Mouse (Mus musculus) frontal cortex, postnatal 36 days (tissue): ENCODE data around the gene Chmp5.
"Not testable (repeated sequence)": the region's sequence is repeated elsewhere in the genome, so short reads cannot be mapped to it uniquely, and the experiment has no call there.

Experiments used
- DNase-seq, 2 experiments: peaks; one replicate each; pipeline ENCODE4 v3.0.0; 2022; ENCODE audit warnings: low spot score in 2 of 2

The Chmp5 gene

DNA sequence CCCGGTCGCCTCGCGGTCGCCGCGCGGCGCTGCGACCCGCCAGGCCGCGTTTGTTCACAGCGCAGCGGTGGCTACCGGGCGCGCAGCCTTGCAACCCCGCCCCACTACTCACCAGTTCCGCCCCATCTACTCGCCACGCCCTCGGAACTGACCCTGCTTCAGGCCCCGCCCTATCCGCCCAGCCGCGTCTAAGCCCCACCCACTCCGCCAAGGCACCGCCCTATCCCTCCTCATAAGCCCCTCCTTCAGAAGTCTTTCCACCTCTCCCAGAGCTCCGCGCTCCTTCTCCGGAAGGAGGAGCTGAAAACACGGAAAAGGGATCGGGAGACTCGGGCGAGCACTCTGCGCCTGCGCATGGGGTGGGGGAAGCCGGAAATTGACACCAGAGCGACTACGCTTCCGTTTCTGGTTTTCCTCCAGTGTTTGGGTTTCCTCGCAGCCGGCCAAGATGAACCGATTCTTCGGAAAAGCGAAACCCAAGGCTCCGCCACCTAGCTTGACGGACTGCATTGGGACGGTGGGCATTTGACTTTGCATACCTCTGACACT lies at the start of gene Chmp5, which contains the start of gene Bag1:
Gene Chmp5 (plus strand): TSS at position 248 of the 549 bp plus-strand sequence.
Gene Bag1 (minus strand): TSS at position 135 of the 549 bp plus-strand sequence.
- DNase-seq, result peak; percentile 98

DNA sequence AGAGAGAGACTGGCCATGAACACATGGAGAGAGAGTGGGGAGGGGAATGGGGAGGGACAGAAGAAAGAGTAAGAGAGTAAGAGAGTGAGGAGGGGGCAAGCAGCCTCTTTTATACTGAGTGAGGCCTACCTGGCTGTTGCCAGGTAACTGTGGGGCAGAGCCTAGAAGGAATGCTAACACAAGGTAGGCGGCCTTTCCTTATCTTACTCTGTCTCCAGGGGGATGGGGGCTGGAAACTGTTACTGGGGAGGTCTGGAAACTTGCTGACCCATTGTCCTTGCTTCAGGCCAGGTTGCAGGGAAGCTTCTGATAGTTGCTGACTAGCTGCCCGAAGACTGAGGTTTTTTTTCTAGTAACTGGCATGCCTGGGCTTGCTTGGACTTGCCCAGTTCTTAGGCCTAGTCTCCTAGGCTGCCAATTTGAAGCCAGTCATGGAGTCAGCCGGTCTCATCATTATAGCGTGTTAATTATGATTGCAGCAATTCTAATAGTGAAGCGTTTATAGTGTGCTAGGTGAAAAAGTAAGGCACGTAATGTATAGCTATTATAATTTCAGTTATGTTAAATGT lies 49.6 kb upstream of the Chmp5 start:
- no peak for DNase-seq

DNA sequence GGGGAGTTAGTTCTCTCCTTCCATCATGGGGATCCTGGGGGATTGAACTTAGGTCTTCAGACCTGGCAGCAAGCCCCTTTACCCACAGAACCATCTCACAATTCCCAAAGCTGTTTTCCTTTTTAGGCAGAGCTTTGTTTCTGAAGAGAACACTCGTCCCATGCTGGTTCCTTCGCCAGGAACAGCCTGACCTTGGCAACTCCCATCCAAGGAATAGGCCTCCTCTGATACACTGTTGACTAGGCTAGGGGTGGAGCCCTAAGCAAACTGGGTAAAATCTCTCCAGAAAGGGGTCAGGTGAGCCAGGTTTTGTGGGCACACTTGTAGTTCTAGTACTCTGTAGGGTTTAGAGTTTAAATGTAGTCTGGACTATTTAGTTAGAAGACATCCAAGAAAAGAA lies 48.9 kb upstream of the Chmp5 start:
- no peak for DNase-seq

DNA sequence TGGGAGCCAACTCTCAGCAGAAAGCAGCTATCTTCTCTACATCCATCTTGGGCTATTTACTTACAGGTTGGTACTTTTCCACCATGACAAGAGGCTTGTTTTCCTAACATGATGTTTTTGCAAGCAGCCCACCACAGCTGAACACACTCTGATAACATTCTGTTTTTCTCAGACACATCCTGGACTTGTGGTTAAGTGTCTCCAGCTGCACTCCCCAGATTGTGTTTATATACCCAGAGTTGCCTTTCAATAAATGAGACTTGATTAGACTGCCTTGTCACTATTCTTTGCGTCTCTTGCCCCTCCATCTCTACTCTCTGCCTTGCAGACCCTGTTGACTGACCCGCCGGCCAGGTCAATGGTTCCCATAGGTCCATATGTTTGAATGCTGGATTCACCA lies 48.1 kb upstream of the Chmp5 start:
- DNase-seq, result no peak

DNA sequence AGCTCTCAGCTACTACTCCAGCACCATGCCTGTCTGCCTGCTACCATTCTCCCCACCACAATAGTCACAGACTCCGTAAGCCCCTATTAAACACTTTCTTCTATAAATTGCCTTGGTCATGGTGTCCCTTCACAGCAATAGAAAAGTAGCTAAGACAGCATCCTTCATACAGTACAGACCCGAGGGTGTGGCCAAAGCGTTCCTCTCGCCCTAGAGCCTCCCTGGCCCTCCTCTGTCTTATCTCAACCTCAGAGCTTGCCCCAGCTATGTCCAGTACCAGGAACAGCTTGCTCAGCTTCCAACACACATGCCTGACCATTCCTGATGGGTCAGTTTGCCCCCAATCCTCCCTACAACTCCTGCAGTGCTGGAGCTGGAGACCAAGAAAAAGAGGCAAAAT lies 47.6 kb upstream of the Chmp5 start:
- no peak for DNase-seq

DNA sequence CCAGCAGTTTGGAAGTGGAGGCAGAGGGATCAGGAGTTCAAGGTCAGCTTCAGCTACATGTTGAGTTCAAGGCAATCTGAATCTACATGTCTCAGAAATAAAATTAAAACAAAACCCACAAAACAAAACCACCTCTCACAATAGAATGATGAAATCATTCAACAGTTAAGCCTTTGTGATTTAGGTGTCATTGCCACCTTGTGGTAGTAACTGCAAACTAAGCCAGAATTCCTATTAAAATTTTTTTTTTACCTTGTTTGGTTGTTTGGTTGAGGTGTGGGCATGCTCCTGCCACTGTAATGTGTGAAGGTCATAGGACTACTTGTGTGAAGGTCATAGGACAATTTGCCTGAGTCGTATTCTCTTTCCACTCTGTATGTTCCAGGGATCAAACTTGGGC lies 41.9 kb upstream of the Chmp5 start:
- no peak for DNase-seq

DNA sequence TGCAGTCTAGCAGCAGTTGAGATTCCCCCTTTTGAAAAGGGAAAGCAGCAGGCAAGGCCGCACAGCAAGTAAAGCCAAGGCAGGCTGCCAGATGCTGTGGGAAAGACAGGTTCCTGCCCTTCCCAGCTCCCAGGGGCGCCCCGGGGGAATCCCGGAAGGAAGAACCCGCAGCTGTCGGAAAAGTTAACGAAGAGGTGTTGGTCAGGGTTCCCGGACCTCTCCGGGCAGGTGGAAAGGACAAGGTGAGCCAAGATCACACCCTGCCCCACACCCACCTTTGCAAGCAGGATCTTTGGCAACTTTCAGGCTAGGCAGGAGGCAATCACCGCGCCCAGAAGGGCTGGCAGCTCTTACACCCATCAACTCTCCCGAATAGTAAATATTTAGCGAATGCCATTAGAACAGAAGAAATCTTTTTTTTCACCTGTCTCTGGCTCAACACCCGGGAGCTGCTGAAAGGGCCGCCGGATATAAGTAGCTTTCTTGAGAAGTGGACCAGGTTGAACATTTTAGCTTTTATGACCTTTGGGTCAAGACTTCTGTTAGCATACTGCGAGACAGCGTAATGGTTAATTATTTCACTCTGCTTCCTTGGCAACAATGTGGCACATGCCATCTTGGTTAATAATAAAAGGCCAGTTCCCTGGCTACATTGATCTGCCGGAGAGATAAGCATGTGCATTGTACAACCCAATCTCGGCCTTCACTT lies 39.8 kb upstream of the Chmp5 start:
- DNase-seq, result no peak

DNA sequence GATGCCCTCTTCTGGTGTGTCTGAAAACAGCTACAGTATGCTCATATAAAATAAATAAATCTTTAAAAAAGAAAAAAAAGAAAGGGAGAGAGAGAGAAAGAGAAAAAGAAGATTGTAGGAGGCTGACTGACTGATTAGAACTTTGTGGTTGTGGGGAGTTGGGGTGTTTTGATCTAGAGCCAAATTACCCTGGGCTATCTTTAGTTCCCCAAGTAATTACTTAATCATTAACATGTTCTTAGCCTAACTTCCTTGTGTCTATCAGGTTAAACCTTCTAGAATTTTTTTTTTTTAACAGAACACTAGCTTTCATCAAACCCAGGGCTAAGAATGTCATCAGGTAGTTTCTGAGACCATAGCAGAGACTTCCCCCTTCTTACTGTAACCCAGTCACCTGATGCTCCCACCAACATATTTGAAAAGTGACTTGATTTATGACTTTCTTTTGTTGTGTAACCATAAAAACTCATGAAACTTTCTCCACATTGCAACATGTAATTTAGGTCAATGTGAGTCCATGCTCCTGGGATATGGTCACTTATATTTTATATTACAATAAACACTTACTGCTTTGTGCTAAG lies 33.8 kb upstream of the Chmp5 start:
- no peak for DNase-seq

DNA sequence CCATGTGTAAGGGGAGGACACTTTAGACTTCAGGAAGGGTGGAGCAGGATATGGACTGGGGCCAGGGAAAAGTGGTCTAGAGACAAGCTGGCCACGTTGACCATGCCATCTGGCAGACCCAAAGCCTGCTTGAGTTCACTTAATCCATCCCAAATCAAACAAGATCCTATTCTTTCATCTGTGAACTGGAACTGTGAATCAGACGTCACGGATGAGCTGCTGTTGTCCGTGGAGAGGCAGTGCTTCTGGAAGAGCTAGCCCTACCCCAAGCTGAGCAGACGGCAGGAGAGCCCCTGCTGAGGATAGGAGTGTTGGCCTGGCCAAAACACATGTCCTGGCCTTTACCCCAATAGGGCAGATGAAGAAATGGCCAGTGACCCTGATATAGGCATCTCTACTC lies 32.3 kb upstream of the Chmp5 start:
- peak in 1 of 2 experiments; percentile 4 for DNase-seq

DNA sequence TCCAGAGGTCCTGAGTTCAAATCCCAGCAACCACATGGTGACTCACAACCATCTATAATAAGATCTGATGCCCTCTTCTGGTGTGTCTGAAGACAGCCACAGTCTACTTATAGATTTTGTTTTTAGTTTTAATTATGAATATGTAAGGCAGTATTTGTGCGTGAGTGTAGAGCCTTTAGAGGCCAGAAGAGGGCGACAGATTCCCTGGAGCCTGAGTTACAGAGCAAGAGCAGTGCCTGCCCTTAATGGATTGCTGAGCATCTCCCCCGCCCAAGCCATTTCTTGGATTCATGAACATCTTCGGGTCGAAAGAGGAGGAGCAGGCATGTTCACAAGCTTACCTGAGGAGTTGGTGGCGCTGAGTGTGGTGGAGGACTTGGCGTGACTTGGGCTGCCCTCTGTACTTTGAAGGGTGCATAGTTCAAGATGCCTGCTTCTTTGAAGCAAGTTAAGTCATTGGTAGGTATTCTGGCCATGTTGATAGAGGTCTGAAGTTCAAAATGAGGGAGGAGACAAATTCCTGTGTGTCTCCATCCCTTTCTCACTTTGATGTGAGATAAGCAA lies 31.5 kb upstream of the Chmp5 start:
- DNase-seq, result no peak

DNA sequence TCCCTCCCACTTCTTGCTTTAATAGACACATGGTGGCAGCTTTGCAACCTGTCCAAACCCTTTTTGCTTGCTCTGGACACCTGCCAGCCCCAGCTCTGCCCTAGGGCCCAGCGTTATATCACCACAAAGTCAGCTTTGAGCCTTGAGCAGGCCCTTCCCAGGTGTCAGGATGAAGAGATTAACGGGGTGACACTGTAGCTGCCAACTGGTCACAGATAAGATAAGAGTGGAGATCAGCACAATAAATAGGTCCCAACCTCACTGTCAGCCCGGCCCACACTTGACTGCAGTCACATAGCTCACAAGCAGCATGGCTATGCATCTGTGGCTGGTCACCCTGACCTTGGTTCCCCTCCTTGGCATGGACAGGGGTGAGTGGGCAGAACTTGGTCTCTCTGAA lies 28.4 kb upstream of the Chmp5 start, which contains the start of gene Spink4:
Gene Spink4 (plus strand): TSS at position 268 of the 400 bp plus-strand sequence.
- DNase-seq, result no peak

DNA sequence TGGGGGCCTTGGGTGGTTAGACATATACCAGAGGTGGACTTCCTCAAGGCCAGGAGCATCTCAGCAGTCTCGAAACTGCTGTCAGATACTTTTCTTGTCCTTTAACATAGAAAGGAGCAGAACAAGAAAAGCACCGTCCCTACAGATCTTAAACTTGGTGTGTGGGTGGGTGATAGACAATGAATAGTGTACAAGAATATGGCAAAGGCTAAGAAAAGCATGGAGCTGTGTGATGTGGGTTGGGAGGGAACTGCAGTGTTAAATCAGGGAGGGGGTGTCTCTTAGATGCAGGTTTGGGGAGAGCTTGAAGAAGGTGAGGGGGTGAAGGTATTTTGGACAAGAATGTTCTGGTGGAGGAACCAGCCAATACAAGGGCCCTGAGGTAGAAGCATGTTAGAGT lies 27.6 kb upstream of the Chmp5 start:
- peak; percentile 34 to 58 for DNase-seq

DNA sequence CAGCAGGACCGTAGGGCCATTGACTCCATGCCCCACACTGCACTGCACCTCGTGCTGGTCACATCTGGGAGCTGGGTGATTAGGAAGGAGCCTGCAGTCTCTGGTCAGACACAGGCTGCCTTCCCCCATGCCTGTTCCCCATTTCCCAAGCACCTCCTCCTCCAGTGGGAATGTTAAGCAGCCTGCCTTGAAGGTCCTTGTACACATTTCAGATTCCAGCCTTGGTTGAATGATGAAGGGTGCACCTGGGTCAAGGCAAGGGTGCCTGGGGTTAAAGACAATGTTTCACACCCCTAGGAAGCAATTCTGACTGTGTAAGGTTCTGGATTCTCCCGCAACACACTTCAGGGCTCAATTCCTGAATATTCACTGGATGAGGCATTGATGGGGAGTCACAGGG lies 26.9 kb upstream of the Chmp5 start:
- no peak for DNase-seq

DNA sequence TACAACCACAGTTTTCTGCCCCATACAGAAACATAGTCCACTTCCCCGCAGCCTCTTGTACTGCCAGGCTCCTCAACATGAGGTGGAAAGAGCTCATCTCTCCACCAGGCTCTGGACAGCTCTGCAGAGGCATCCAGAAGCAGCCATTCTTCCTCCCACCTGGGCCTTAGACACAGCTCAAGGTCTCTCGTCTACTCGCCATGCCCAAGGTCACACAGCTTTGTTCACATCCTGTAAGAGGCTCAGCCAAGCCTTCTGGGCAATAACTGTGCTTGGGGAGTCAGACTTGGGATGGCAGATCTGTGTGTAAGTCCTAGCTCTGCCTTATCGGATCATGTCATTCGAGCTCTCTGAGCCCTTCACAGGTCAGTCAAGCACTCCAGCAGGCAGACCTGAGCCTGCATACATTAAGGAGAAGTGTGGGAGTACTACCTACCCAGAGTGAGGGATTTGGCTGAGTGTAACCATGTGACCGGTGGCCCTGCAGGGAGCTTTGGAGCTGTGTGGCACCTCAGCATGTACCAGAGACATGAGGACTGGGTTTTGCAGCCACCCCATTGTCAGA lies 25.0 kb upstream of the Chmp5 start:
- no peak for DNase-seq

DNA sequence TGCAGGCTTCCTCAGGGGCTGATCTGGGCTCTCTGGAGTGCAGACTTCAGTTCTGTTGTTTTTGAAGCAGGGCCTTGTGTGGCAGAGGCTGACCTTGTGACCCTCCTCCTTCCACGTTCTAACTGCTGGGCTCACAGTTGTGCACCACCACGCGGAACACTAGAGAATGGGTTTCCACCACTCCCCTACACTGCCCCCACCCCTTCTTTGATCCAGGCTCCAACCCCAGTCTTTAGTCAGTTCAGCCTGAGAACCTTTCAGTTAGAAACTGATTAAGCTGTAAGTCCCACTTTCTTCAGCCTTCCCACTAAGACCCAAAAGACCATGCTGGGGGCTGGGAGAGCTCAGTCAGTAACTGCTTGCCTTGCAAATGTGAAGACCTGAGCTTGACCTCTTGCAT lies 22.6 kb upstream of the Chmp5 start:
- DNase-seq, result no peak

DNA sequence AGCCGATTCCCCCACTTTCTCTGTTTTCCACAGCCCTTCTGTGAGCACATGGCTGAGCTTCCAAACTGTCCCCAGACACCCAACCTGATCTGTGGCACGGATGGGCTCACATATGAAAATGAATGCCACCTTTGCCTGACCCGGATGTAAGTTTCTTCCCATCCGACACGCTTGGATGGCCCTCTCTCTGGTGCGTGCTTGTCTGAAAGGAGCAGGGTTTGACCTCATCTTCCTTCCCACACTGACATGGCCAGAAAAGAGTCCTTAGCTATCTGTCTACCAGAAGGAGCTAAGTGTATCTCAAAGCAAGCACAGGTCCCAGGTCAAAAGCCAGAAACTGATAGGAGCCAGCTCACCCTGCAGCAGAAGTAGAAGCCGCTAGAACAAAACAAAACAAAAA lies 19.2 kb upstream of the Chmp5 start:
- DNase-seq, result no peak

DNA sequence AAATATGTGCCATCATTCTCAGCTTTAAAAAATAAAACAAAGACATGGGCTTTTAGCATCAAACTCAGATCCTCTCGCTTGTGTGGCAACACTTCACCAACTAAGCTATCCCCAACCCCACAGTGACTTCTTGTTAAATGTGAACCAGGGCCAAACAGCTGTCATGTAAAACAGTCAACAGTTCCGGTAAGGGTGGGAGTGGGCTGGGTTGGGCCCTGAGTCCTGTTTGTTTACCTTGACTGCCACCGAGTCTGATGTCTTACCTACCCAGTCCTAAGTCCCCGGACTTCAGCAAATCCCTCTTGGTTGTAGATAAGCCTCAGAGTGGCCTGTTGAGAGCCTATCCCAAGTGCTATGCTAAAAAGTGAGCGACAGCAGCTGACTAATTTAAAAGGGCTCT lies 14.5 kb upstream of the Chmp5 start:
- no peak for DNase-seq

DNA sequence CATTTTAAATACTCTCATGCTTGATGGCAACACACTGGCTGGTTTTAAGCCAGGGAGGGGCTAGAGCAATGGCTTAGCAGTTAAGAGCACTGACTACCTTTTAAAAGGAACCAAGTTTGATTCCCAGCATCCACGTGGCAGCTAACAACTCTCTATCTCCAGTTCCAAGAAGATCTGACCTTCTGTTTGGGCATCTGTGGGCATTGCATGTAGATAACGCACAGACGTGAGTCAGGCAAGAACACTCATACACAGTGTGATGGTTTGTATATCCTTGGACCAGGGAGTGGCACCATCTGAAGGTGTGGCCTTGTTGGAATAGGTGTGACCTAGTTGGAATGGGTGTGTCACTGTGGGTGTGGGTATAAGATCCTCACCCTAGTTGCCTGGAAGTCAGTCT lies 13.8 kb upstream of the Chmp5 start:
- DNase-seq, result not testable (repeated sequence)

DNA sequence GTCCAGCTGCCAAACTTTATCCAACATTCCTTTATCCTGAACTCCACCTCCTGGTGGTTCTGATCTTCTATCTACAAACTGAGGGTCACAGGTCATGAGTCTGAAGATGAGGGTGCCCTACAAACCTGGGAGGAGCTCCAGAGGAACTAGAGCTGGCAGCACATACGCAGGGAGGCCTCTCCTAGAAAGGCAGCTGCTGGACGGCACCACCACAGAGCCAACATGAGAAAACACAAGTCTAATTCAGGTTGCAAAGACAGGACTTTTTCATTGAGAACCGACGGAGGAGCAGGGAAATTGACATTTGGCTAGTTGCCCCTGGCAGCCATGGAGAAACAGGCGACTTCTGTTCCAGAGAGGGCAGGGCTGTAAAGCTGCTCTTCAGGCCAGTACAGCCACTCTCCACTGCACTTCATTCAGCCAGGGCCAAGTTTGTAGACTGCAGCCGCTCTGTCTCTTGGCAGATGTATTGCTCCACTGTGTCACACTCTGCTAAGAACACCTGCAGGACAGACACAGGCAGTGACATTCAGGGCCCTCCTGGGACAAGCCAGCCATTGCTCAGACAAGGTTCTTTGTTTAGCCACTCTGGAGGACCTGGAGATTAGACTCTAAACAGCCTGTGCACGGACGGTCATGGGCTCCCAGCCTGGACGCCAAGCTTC lies 11.9 kb upstream of the Chmp5 start:
- peak; percentile 43 to 49 for DNase-seq

DNA sequence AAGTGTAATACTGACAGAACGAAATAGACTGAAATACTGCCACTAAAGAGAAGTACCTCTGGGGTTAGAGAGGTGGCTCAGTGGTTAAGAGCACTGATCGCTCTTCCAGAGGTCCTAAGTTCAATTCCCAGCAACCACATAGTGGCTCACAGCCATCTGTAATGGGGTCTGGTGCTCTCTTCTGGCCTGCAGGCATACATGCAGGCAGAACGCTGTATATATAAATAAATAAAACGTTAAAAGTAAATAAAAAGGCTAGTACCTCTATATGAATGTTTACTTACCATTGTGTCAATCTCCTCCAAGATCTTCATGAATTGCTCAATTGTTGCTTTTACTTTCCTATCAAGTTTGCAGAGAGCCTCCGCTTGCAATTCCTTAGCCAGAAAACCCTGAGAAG lies 9.4 kb upstream of the Chmp5 start:
- DNase-seq, result no peak

DNA sequence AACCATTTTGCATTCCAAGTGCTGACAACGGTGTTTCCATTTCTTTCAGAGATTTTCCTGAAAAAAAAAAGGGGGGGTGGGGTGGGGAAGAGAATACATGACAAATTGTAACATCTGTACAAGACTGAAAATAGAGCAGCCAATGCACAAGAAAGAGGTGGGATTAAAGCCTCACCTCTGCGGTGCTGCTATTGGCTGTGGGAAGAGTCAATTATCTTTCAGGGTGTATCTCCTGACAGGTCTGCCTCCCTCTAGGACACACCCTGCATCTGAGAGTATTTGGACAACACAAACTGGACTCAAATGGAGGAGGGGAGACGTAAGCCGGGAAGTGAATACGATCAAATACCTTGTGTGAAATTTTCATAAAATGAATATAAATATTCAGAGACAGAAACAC lies 4.6 kb upstream of the Chmp5 start:
- DNase-seq, result no peak
